Mouse (Mus musculus) 416B (cell line): Measurements from ENCODE around the gene Adamts18.

Experiments used
- DNase-seq: peaks from one replicate; pipeline ENCODE4 v3.0.0; 2011; ENCODE audit warnings: low read depth

Gene Adamts18

GRCm38 (mm10) chr8:113753153-113753552, 95.4 kb downstream of the Adamts18 start:
- no peak for DNase-seq

DNA sequence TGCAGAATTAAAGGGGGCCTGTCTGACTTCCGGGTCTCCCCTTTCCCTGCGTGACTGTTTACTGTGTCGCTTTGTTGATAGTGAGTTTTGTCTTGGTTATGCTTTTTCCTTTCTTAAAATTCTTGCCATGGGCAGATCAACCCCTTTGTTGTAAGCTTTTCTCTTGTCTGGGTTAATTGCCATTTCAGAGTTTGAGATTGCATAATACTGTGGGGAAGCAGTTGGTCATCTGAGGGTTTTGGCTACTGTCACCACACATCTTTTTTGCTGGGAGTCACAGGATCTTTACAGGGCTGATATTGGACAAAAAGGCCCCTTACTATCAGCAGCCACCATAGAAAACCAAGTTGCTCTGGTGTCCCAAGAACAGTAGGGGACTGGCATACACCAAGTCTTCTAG, 96.2 kb downstream of the Adamts18 start:
- no peak for DNase-seq

DNA sequence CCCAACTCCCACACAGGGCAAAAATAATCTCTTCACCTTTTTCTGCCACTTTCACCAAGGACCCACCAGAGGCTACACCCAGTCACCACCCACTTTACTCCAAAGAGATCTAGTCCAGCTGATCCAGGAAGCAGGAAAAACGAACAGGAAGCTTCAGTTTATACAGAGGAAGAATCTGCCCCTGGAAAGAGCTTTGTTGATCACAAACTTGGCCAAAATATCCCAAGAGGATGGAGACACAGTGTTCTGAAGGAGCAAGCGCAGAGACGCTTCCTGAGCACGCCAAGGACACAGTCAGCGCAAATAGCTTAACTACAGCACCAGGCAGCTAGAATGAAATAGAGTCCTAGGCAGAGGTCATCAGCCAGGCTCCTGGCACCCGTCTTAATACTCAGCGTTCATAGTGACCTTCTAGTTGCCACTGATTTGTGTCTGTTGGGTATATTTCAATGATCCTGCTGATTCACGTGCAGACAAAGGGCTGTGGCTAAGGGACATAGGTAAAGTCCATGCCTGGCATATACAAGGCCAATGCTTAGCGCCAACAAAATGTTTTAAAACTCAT, 113.0 kb downstream of the Adamts18 start:
- DNase-seq = no peak

- no peak for DNase-seq
Observed at GRCm38 (mm10) chr8:113725331-113725730, 123.2 kb downstream of the Adamts18 start.

DNA sequence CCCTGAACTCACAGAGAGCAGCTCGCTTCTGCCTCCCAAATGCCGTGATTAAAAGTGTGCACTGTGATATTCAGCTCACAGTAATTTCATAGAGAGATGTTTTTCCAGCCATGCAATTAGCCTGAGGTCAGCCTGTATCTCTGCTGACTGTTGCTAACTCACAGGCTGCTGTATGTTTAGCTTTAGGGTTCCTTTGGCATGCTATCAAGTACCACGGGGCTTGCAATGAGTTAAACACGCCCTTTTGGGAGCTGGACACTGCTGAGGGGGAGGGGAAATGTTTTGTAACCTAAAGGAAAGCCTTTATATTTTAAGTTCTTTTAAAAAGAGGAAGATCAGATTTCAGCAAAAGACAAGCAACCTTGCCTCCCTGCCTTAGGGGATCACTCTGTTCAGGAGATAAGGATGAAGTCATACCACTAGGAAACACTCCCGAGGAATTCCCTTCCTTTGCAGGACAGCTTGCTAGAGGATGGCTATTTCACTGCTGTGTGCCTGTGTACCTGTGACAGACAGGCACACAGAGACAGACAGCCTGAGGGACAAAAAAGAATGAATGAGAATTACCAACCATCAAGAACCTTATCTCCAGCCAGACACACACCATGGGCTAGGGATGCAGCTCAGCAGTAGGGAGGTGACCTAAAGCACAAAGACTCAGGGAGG, 124.5 kb downstream of the Adamts18 start:
- DNase-seq = peak; percentile 2

- no peak for DNase-seq
Observed at GRCm38 (mm10) chr8:113721459-113721858, 127.1 kb downstream of the Adamts18 start.

- DNase-seq = no peak
Observed at GRCm38 (mm10) chr8:113704968-113705367, 143.6 kb downstream of the Adamts18 start.

DNA sequence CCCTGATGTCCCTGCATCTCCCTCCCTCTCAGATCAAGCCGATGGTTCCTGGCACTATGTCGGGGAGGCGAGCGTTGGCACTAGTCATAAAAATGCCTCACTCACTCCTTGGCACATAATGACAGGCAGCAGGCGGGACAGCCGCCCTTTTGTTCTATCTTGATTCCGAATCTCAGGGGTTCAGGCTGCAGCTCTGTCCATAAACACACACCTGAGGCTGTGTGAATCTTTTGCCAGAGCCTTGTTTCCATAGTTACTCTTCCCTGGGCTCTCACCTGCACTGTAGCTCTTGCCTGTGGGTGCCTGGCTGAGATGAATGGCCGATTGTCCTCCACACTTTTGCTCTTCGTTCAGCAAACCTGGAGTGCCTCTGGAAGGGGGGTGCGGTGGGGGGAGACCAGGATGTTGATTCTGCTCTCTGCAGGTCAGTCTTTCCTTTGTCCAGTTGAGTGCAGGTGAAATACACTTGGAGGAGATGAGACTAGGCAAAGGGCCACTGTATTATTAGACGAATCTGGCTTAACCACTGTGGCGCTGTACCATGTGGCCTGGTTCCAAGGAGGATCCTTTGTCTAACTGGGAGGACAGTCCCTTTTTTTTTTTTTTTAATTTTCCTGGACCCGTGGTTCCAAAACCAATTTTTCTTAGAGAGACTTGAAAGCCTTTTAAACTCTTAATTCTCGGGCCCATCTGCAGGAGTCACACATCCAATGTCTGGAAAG, 156.8 kb downstream of the Adamts18 start:
- DNase-seq = no peak

DNA sequence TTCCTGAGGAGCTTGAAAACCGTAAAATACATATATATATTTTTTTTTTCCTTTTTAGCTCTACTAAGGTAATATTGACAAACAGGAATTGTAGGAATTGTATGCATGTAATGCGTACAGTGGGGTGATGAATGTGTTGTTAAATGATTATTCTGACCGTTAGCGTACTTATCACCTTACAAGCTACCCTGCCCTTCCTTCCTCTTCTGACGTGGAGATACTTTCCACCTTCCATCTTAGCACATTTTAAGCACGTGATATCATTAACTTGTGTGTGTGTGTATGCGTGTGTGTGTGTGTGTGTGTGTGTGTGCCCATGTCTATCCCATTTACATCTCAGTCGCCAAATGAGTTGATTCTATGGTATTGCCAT, 160.0 kb downstream of the Adamts18 start:
- DNase-seq = no peak

DNA sequence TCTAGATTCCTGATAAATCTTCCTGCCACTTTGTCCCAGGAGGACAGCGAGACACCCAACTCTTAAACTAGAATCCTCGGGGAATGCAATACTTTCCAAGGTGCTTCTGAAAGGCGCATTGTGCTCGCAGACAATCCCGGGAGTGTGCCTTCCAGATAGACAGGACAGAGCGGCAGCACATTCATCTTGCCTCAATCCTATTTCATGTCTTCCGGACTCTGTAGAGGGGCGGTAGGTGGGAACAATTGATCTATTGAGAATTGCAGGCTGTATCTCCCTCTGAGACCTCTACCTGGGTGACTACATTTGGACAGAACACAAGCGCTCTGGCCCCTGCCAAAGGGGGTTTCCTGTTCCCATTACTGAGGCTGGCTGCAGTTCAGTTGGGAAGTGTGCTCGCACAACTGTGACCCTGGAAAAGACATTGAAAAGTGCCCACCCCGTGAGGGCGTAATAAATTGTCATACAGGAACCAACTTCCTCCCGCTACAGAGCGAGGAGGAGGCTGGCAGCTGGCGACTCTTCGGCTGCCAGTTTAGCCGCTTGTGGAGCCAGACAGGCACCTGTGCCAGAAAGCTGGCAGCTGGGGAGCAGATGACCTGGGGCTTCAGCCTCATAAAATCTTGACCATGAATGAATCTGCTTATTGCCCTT, 160.5 kb downstream of the Adamts18 start:
- no peak for DNase-seq

- peak; percentile 89 for DNase-seq
Observed at GRCm38 (mm10) chr8:113679361-113679760, 169.2 kb downstream of the Adamts18 start.

DNA sequence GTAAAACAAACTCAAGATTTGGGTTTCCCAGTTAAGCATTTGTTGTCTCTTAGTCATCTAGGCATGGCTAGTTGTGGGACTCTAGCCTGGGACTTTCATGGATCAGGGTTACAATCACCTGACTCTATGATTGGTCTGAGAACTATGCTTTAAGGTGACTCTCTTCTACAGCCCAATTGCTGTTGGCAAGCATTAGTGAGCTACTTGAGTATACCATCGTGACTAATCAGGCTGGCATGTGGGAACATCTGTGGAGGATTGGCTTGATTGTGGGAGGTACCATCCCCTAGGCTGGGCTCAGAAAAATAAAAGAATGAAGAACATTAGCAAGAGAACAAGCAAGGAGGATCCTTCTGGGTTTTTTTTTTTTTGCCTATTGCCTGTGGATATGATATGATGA, 171.7 kb downstream of the Adamts18 start:
- DNase-seq = no peak

GRCm38 (mm10) chr8:113675281-113675680, 173.3 kb downstream of the Adamts18 start:
- DNase-seq = no peak

GRCm38 (mm10) chr8:113674611-113675010, 173.9 kb downstream of the Adamts18 start:
- no peak for DNase-seq

DNA sequence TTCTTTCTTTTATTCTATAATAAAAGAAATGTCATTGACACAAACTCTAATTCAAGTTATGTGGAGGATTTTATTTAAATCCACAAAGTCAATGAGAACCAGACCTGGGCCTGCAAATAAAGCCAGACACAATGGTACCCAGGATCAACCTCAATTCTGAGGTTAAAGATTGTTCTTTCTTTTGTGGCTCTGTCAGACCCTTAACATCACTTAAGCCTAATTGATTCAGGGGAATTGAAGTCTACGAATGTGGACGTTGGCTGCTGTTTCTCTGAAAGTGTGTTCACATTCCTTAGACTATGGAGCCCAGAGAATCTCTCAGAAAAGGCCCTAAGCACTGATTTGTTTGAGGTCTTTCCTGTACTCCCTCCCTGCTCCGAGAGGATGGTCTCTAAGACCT, 175.2 kb downstream of the Adamts18 start:
- DNase-seq = no peak

GRCm38 (mm10) chr8:113672599-113673255, 175.8 kb downstream of the Adamts18 start:
- no peak for DNase-seq

DNA sequence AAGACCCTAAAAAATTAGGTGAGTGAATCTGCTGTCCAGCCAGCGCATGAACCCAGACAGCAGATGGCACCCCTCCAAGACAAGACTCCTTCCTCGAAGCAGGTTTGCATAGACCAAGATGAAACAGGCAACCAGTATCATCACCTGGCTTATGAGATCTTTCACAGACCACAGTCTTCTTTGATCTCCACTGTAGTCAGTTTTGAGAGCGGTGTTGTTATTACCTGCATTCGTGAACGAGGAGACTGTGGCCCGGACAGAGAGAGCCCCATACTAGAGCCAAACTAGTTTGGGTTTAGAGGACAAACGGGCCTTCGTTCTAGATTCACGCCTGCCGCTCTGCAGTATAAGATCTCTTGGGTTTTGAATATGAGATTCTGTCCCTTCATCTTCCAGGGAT, 178.6 kb downstream of the Adamts18 start:
- DNase-seq = no peak

GRCm38 (mm10) chr8:113666714-113667432, 181.7 kb downstream of the Adamts18 start:
- DNase-seq = no peak

GRCm38 (mm10) chr8:113665951-113666350, 182.6 kb downstream of the Adamts18 start:
- DNase-seq = no peak

DNA sequence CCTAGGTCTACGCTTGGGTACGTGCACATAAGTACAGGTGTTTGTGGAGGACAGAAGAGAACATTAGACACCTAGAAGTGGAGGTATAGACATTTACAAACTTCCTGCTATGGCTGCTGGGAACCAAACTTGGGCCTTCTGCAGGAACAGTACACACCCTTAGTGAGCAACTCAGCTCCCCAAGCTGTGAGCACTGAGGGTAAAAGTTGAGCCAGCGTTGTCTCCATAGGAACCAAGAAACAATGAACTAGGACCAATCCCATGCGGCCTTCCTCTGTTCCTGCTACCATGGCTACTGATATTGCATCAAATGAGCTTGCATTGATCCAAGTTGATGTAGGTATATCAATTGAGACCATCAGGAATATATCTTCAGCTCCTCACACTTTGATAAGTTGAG, 183.5 kb downstream of the Adamts18 start:
- DNase-seq = no peak

- peak; percentile 82 for DNase-seq
Observed at GRCm38 (mm10) chr8:113664544-113664943, 184.0 kb downstream of the Adamts18 start.

- peak; percentile 76 for DNase-seq
Observed at GRCm38 (mm10) chr8:113660128-113660527, 188.4 kb downstream of the Adamts18 start.
